Mouse (Mus musculus): ENCODE results near the gene Arfrp1.

The Arfrp1 gene

GRCm38 (mm10) chr2:181364860-181365596 is at the start of gene Arfrp1, which contains the start of gene Zgpat:
Gene Arfrp1, minus strand, starts transcription at chr2:181365404.
Gene Zgpat, plus strand, starts transcription at chr2:181364928.
- DNase-seq (ENCODE audit: low spot score in 2 of 2) = peak; percentile 81 to 87

DNA sequence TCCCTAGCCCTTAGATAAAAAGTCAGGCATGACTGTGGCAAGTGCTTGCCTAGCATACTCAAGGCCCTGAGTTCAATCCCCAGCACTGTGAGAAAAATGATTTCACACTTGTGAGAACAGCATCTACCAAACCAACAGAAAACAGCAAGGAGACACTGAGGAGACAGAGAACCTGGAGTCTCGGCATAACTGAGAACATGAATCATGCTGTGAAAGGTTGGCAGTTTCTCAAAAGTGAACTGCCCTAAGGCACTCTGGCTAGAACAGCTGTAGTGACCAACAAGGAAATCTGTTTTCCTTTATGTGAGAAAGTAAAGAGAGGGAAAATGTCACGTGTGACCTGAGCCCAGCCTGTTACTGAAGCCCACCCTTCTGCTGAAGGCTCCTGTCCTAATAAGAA is 47.9 kb upstream of the Arfrp1 start:
- no peak for DNase-seq (ENCODE audit: low spot score in 2 of 2)

GRCm38 (mm10) chr2:181410760-181411473 is 45.7 kb upstream of the Arfrp1 start:
- peak; percentile 59 to 69 for DNase-seq (ENCODE audit: low spot score in 2 of 2)

DNA sequence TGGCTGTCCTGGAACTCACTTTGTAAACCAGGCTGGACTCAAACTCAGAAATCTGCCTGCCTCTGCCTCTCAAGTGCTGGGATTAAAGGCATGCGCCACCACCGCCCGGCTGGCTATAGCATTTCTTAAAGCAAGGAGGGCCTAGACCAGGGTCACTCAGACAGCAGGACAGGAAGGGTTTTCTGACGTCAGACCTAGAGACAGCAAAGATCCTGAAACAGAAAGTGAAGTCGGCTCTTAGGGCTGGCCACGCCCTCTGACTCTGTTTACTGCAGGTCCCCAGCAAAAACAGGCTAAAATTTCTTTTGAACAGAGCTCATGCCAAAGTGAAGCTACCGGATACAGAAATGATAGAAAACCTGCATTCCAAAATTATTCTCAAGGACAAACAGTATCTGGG is 44.4 kb upstream of the Arfrp1 start:
- DNase-seq (ENCODE audit: low spot score in 2 of 2) = no peak

GRCm38 (mm10) chr2:181403722-181404121 is 38.5 kb upstream of the Arfrp1 start:
- no peak for DNase-seq (ENCODE audit: low spot score in 2 of 2)

- no peak for DNase-seq (ENCODE audit: low spot score in 2 of 2)
Measured at GRCm38 (mm10) chr2:181401497-181401896, 36.3 kb upstream of the Arfrp1 start.

DNA sequence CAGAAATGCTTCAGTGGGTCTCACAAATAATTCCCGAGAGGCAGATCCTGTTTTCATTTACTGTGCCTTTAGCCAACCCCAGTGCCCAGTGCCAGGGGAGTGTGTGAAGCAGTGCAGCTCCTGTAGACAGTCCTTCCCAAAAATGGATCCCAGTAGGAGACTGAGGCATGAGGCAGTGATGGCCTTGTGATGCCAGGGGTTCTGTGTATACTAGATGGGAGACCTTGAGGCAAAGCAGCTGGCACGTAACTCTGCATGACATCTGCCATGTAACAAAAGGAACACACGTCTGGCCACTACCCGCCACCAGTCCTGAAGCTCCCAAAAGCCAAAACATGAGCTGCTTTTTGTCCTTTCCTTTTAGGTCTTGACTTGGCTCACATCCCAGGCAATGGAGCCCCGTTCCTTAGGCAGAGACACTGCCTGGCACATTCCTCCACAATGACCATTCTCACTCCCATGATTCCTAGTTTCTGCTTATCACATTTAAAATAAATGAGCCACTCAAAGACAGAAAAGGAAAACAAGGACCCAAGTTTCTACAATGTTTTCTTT is 32.1 kb upstream of the Arfrp1 start:
- no peak for DNase-seq (ENCODE audit: low spot score in 2 of 2)

DNA sequence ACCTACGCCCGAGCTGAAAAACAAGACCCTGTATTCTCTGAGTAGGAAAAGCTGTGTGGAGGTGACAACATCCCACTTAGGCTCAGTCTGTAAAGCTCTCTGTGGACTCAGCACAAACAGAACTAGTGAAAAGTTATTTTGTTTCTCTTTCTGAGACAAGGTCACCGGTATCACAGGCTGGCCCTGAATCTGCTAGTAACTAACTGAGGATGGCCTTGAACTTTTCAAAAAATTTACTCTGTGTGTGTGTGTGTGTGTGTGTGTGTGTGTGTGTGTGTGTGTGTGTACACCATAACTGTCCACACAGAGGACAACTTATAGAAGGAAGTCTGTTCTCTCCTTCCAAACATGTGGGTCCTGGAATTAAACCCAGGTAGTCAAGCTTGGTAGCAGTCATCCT is 28.9 kb upstream of the Arfrp1 start:
- no peak for DNase-seq (ENCODE audit: low spot score in 2 of 2)

DNA sequence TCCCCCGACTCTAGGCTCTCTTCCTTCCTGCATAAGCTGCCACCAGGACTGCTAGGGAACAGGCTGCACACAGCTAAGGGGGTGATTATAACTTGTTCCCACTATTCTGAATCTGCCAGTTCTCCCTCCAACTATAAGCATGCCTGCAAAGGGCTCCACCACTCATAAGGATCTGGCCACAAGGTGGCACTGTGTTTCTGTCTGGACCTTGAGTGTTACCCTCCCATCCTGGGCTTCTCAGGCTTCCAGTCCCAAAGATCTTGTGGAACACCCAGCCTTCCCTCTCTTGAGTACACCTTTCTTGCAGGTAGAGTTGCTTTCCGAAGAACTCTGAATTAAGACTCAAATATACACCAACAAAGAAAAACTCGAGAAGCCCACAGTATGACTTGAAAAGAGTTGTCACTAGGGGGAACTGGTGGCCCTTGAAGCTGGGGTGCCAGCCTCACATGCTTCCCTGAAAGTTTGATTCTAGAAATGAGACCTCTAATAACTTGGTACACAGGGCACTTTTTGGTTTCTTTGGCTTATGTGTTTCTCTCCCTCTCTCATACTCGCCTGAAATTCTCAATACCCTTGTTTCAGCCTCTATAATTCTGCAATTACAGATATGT is 27.5 kb upstream of the Arfrp1 start:
- peak; percentile 70 to 89 for DNase-seq (ENCODE audit: low spot score in 2 of 2)

- no peak for DNase-seq (ENCODE audit: low spot score in 2 of 2)
Measured at GRCm38 (mm10) chr2:181391541-181391940, 26.3 kb upstream of the Arfrp1 start.

GRCm38 (mm10) chr2:181391022-181391421 is 25.8 kb upstream of the Arfrp1 start:
- no peak for DNase-seq (ENCODE audit: low spot score in 2 of 2)

GRCm38 (mm10) chr2:181390136-181390870 is 25.1 kb upstream of the Arfrp1 start:
- no peak for DNase-seq (ENCODE audit: low spot score in 2 of 2)

DNA sequence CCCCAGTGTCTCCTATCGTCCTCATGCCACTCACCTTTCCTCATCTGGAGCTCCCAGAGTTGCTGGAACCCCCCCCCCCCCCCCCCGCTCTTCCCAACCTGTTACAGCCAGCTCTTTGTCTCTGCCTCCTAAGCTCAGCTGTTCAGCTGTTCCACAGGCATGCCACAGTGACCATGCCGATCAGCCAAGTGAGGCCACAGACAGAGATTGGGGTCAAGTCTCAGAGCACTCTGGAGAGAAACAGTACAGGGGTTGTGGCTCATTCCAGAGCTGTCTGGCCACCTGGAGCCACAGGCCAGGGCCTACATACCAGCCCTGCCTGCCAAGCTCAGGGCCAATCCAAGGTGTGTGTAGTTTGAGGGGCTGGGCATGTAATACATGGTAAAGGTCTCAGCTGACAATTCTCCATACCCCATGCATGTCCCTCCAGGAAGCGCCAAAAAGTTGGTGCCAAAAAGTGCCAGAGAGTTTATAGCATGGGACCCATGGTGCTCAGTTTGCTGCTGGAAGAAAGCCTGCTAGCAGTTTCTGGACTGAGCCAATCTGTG is 21.5 kb upstream of the Arfrp1 start:
- no peak for DNase-seq (ENCODE audit: low spot score in 2 of 2)

DNA sequence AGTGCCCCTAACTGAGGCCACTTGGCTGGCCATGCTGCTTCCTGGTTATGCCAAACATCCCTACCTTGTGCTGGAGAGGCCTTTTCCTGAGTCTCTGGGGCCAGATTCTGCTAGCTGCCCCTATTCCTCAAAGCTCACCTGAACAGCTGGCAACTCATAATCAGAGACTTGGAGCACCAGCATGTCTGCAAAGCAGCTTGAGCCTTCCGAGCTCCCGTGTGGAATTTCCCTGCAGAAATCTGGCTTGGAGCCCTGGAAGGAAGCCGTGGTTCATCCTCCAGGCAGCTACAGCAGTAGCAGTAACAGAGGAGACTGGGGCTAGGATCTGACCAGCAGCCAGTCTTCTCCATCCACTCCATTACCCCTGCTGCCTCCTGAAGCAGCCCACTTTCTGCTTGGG is 20.7 kb upstream of the Arfrp1 start:
- peak in 1 of 2 experiments; percentile 54 for DNase-seq (ENCODE audit: low spot score in 2 of 2)

GRCm38 (mm10) chr2:181384919-181385391 is 19.8 kb upstream of the Arfrp1 start:
- DNase-seq (ENCODE audit: low spot score in 2 of 2) = peak in 1 of 2 experiments; percentile 58

DNA sequence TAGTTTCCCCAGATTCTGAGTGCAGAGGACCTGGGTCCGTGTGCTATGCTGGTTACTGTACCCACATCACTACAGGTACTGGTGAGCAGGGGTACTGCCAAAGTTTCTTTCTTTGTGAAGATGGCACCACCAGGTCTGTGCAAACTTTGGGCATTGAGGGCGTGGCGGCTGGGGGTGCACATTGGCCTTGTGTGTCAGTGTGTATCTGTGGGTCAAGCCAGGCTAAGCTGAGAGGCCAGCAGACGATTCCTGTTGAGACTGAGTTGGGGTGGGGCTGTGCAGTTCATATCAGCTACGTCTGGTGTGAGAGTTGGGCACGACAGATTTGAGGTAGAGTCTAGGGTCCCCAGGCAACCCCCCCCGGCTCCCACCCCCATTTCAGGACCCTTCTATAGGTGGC is 19.3 kb upstream of the Arfrp1 start:
- no peak for DNase-seq (ENCODE audit: low spot score in 2 of 2)

GRCm38 (mm10) chr2:181381631-181382306 is 16.6 kb upstream of the Arfrp1 start:
- no peak for DNase-seq (ENCODE audit: low spot score in 2 of 2)

GRCm38 (mm10) chr2:181381107-181381506 is 15.9 kb upstream of the Arfrp1 start:
- DNase-seq (ENCODE audit: low spot score in 2 of 2) = no peak

GRCm38 (mm10) chr2:181380251-181380650 is 15.0 kb upstream of the Arfrp1 start:
- no peak for DNase-seq (ENCODE audit: low spot score in 2 of 2)

DNA sequence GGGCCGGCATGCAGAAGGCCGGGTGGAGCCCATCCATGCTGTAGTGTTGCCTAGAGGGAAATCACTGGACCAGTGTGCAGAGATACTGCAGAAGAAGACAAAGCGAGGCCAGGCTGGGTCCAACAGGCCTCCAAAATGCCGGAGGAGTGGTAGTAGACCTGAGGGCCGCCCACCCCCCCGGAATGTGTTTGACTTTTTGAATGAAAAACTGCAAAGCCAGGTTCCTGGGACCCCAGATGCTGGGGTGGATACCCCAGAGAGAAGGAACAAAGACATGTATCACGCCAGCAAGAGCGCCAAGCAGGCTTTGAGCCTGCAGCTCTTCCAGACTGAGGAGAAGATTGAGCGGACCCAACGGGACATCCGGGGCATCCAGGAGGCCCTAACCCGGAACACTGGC is 14.6 kb upstream of the Arfrp1 start, which contains the start of gene Lime1:
Lime1 (plus strand) TSS at position 301 of the 400 bp plus-strand sequence.
- no peak for DNase-seq (ENCODE audit: low spot score in 2 of 2)

DNA sequence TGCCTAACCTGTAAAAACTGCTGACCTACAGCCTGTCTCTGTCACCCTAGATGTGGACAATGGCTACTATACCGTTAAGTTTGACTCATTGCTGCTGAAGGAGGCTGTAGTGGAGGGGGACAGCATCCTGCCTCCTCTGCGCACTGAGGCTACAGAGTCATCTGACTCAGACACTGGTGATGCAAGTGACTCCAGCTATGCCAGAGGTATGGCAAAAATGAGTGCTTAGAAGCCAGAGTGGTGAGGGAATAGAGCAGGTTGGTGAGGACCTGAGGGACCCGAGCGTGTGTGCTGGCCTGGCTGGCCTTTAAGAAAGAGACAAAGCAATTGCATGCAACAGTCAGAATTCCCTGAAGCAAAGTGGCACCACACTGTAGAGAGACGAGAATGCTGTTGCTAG is 13.5 kb upstream of the Arfrp1 start:
- no peak for DNase-seq (ENCODE audit: low spot score in 2 of 2)

Data from urinary bladder, postnatal 4 days (tissue).